Mouse (Mus musculus) frontal cortex, adult (tissue): ENCODE measurements at regions not wholly inside any gene's neighbourhood (a gene's known extent, or its start where the extent isn't known, plus 50 kb on each side); places are given as distances from the start of the nearest gene placed in this dataset.
"Not testable (repeated sequence)": the region's sequence is repeated elsewhere in the genome, so short reads cannot be mapped to it uniquely, and the experiment has no call there.

Experiments used
- ATAC-seq: cut with Nextera tagmentation; 2 replicates; pipeline ENCODE4 v1.9.2; 2017; ENCODE audit warnings: mild to moderate bottlenecking, moderate library complexity, mixed read lengths; ENCODE audit not compliant: low TSS enrichment

GRCm38 (mm10) chr7:93254287-93254686, 174.6 kb downstream of the Fam181b start:
- ATAC-seq = not testable (repeated sequence)

- ATAC-seq = no peak
These were observed 206.1 kb downstream of the Fam181b start for GRCm38 (mm10) chr7:93285748-93286147.

- ATAC-seq = no peak
These were observed 211.8 kb downstream of the Fam181b start for GRCm38 (mm10) chr7:93291457-93291856.

GRCm38 (mm10) chr7:93291945-93292696, 212.5 kb downstream of the Fam181b start:
- ATAC-seq = no peak

- ATAC-seq = no peak
These were observed 233.1 kb downstream of the Fam181b start for GRCm38 (mm10) chr7:93312731-93313130.

GRCm38 (mm10) chr7:93331351-93331750, 251.7 kb downstream of the Fam181b start:
- no peak for ATAC-seq

- no peak for ATAC-seq
These were observed 252.5 kb downstream of the Fam181b start for GRCm38 (mm10) chr7:93332203-93332602.

- peak; percentile 92 for ATAC-seq
These were observed 256.8 kb downstream of the Fam181b start for GRCm38 (mm10) chr7:93336420-93336819.
